Mouse (Mus musculus) adrenal gland, postnatal 14 days (tissue): ENCODE measurements around the gene Ttc7b. TPM values are rescaled to one million over a fixed set of nuclear protein-coding genes. Genes with fewer than 3 reads are reported as not detected.

Experiments used
- DNase-seq: peaks from one replicate; pipeline ENCODE4 v3.0.0; 2021; ENCODE audit warnings: mixed read lengths
- total RNA-seq: library from RNA; stranded (reverse); gene quantifications from 2 replicates; pipeline ENCODE4 v1.2.3, GENCODE M21; 2021

Gene Ttc7b
- total RNA-seq, 1 experiment from 2014 or later: 72.5 TPM

GRCm38 (mm10) chr12:100414717-100415398, 105.8 kb downstream of the Ttc7b start:
- no peak for DNase-seq

DNA sequence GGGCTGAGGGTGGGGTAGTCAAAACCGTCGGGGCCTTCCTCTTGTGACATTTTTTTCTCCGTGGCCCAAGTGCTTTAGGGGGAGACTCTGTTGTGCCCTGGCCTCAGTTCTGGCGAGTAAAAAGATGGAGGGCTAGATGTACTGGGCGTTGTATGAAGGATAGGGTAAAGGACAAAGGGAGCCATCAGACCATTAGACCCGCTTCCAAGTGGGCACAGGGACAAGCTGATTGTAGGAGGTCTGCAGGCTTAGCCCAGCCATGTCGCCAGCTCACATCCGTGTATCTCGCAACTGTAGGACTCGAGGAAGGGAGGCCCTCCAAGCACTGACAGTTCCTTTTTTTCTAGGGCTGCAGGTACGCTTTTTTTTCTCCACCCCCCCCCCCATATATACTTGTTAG, 111.9 kb downstream of the Ttc7b start:
- no peak for DNase-seq

- no peak for DNase-seq
These were observed 112.5 kb downstream of the Ttc7b start for GRCm38 (mm10) chr12:100408143-100408542.

- DNase-seq: no peak
These were observed 113.3 kb downstream of the Ttc7b start for GRCm38 (mm10) chr12:100407371-100407770.

GRCm38 (mm10) chr12:100406094-100406493, 114.5 kb downstream of the Ttc7b start:
- no peak for DNase-seq

GRCm38 (mm10) chr12:100405512-100406030, 115.1 kb downstream of the Ttc7b start:
- no peak for DNase-seq

DNA sequence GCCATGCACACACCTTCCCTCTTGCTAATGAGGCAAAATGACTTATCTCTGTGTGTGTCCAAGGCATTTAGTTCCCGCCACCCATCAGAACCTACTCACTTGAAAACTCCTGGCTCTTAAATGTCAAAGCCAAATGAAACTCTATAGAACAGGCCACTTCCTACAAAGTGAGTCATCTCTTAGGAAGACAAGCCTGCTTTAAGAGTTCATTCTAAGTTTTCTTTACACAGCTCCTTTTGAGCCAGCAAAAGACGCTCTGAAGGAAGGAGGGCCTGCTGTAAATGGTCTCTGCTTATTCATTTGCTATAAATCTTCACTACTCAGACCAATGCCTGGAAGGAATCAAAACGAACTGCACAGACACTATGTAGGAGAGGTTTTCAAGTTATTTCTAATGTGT, 116.2 kb downstream of the Ttc7b start:
- no peak for DNase-seq

DNA sequence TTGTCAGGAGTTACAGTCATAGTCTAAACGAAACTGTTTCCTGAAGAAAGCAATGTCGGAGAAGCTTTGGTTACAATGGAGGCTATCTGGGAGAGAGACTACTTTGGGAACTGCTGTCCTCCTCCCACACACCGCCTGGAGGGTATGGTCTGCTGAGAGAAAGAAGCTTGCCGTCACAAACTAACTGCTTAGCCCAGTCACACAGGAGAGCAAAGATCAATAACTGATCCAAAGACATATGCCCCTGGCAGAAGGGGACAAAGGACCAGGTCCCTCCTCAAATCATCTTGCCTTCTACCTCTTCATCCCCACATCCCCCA, 117.7 kb downstream of the Ttc7b start:
- no peak for DNase-seq

DNA sequence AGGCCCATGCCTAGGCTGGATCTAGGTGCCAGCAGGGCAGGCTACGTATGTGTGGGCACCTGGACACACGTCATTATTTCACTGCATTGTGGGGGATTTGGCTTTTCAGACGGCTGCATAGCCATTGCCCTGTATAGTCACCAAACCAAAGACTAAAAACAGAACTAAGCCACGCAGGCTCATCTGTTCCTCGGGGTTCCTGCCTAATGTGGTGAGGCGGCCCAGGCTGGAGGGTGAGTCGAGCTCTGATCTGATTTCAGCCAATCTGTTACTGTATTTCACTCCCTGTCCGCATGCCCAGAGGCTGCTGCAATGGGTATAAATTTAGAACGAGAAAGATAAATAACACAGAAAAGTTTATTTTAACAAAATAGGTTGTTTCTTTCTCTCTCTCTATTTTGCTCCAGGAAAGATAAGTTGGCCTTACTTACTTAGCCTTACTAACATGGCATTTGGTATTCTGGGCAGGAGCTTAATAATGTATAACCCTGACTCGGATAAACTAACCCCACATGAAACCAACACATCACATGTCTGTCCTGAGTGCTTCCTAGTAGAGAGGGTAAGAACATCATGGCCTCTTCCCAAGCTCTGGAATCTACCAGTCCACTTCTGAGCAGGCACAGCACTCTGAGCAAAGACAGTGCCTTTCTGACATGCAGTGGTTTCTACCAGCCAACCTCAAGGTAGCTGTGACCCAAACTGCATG, 118.2 kb downstream of the Ttc7b start:
- DNase-seq: no peak

- DNase-seq: no peak
These were observed 120.5 kb downstream of the Ttc7b start for GRCm38 (mm10) chr12:100400119-100400518.

GRCm38 (mm10) chr12:100399126-100399727, 121.4 kb downstream of the Ttc7b start:
- no peak for DNase-seq

DNA sequence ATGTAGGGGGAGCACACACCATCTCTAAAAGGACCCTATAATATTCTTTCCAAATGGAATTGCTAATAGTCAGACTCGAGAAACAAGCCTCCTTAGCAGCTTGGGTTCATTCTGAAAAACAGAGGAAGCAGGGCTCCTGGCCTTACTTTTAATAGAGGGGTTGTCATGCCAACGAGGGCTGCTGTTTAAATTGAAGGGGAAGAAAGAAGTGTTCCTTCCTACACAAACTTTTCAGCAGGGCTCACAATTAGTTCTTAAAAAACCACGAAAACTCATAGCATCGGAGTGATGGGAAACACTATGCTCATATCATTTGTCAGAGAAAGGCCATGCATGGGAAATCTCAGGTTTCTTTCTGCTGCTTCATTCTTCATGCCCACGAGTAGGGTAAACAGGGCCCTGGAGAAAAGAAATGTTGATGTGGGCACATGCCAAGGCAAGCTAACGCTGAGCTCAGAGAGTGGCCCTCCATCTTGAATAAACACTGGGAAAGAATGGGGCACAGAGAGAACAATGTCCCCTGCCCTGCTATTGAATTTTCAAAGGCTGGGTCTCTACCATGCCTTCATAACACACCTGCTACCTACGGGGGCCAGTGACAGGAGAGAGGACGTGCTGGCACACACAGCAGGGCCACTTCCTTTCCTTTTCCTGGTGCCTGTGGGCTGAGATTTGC, 122.2 kb downstream of the Ttc7b start:
- DNase-seq: no peak

DNA sequence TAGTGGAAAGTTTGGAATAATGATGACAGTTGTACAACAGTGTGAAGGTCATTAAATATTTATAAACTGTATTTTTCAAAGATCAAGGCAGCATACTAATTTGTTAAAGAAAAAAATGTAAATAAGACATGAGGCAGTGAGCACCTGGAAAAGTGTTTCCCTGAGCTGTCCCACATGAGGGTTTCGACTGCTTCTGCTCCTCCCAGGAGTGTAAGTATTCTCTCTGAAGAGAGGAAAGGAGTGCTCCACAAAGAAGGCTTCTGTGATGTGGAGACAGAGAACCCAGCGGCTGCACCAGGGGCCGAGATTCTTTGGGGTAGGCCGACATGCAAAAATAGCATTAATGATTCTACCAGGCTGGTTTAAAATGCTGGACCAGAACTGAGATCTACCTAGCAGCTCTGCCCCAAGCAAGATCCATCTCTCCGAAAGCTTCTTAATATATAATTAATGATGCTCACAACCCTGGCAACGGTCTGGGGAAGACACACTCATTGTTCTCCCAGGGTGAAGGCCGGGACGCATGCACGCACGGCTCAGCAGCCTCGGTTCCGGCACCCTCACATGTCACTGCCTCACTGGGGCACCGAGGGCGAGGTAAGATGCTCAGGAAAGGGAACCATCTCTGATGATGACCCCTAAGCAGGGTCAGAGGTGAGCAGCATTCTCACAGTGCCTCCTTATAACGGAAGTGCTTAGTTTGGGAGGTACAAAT, 123.0 kb downstream of the Ttc7b start:
- no peak for DNase-seq

- no peak for DNase-seq
These were observed 123.8 kb downstream of the Ttc7b start for GRCm38 (mm10) chr12:100396806-100397205.

GRCm38 (mm10) chr12:100393532-100393931, 127.1 kb downstream of the Ttc7b start:
- DNase-seq: no peak

DNA sequence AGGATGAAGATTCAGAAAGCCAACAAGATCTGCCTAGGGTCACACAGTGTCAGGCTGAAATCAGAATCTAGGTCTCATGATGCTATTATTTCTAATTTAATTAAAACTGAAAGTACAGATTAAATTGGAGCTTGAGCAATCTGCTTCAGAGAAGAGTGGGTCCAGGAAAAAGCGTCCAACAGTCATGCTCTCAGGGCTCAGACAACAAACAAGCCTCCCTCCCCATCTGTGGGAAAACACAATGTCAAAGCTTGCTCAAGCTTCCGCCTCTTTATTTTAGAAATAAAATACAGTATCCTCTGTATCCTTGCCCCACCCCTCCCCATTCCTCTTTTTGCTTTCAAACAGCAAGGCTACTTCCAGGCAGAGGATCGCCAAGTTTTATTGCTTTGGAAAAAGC, 127.5 kb downstream of the Ttc7b start:
- DNase-seq: no peak

GRCm38 (mm10) chr12:100392466-100392865, 128.2 kb downstream of the Ttc7b start:
- DNase-seq: no peak

DNA sequence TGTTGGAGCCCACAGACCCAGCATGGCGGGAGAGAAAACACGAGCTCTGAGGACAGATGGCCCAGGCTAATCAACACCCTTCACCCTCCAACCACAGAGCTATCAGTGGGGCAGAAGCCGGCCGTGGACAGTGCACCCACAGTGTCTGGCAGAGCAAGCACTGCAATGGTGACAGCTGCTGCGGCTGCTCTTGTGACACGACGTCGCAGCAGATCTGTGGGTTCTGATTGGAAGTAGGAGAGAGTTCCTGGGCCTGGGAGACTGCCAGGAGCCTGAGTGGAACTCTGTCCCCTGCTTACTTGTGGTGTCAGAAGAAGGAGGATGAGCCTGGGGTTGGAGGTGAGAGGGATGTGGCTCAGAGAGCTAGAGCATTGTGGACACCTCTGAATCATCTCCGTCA, 128.7 kb downstream of the Ttc7b start:
- no peak for DNase-seq

- no peak for DNase-seq
These were observed 130.5 kb downstream of the Ttc7b start for GRCm38 (mm10) chr12:100389878-100390710.

DNA sequence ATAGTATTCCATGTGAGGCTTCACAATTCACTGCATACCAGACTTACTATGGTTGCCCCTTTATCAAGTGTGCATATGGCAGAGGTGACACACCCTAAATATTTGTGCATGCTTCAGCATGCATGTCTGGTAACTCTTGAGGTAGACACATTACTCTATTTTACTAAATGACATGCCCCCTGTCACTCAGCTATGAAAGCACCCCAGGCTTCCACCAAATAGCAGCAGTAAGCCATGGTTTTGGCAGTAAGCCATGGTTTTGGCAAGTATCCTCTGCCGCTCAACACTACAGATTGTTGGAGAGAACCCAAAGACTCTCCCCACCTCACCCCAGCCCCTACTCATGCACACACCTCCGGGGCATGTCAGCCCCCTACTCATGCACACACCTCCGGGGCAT, 134.4 kb downstream of the Ttc7b start:
- no peak for DNase-seq

DNA sequence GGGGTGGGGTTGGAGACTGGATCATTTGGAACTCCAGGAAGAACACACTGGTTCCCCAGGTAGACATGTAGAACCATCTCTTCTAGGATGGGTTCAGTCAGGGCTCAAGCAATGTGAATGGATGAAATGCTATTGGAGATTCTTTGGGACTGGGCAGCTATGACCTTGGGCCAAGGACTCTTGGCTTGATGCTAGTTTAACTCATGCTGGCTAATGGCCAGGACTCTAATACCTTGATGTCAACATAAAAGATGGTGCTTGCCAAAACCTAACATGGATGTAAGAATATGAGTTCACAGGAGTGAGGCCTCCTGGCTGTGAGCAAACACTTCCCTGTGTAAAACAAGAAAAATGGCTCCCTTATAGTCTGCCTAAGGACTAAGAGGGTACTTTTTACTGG, 138.1 kb downstream of the Ttc7b start:
- peak; percentile 59 for DNase-seq
